Mouse (Mus musculus): ENCODE measurements at regions not wholly inside any gene's neighbourhood (a gene's known extent, or its start where the extent isn't known, plus 50 kb on each side); places are given as distances from the start of the nearest gene placed in this dataset.
"Not testable (repeated sequence)": the region's sequence is repeated elsewhere in the genome, so short reads cannot be mapped to it uniquely, and the experiment has no call there.

GRCm38 (mm10) chr15:16909396-16909795, 180.8 kb downstream of the Cdh9 start:
- no peak for TF ChIP-seq POLR2A (IDR thresholded peaks at IDR 0.05; ENCODE audit: borderline replicate concordance, low read depth, low read length)
- TF ChIP-seq CTCF (IDR thresholded peaks at IDR 0.05; ENCODE audit: low read depth, low read length), result no peak
- Histone ChIP-seq H3K4me1 (ENCODE audit: control insufficient read depth, insufficient read depth, low read length) (no peaks in the 10 kb centered on the region), H3K27ac (ENCODE audit: insufficient read depth, low read depth, low read length) (no peak overlapping the region), H3K4me3 (ENCODE audit: insufficient read depth, low read length) (no peak overlapping the region)

GRCm38 (mm10) chr15:16909941-16910340, 181.4 kb downstream of the Cdh9 start:
- not testable (repeated sequence) for H3K4me3 ChIP-seq (ENCODE audit: insufficient read depth, low read length); H3K27ac ChIP-seq (ENCODE audit: insufficient read depth, low read depth, low read length); H3K4me1 ChIP-seq (ENCODE audit: control insufficient read depth, insufficient read depth, low read length)

GRCm38 (mm10) chr15:16914966-16915569, 186.5 kb downstream of the Cdh9 start:
- no peaks in the 10 kb centered on the region for H3K4me1 ChIP-seq (ENCODE audit: control insufficient read depth, insufficient read depth, low read length)
- TF ChIP-seq CTCF (IDR thresholded peaks at IDR 0.05; ENCODE audit: low read depth, low read length), result no peak
- no peak for TF ChIP-seq POLR2A (IDR thresholded peaks at IDR 0.05; ENCODE audit: borderline replicate concordance, low read depth, low read length)
- no peak overlapping the region for H3K27ac ChIP-seq (ENCODE audit: insufficient read depth, low read depth, low read length)
- H3K4me3 ChIP-seq (ENCODE audit: insufficient read depth, low read length), result no peak overlapping the region

- Histone ChIP-seq H3K4me3 (ENCODE audit: insufficient read depth, low read length) (no peak overlapping the region), H3K27ac (ENCODE audit: insufficient read depth, low read depth, low read length) (no peak overlapping the region), H3K4me1 (ENCODE audit: control insufficient read depth, insufficient read depth, low read length) (no peaks in the 10 kb centered on the region)
- TF ChIP-seq CTCF (IDR thresholded peaks at IDR 0.05; ENCODE audit: low read depth, low read length) (no peak), POLR2A (IDR thresholded peaks at IDR 0.05; ENCODE audit: borderline replicate concordance, low read depth, low read length) (no peak)
Observed at GRCm38 (mm10) chr15:16923246-16923645, 194.7 kb downstream of the Cdh9 start.

- no peak overlapping the region for H3K4me3 ChIP-seq (ENCODE audit: insufficient read depth, low read length)
- no peaks in the 10 kb centered on the region for H3K4me1 ChIP-seq (ENCODE audit: control insufficient read depth, insufficient read depth, low read length)
- no peak for TF ChIP-seq CTCF (IDR thresholded peaks at IDR 0.05; ENCODE audit: low read depth, low read length)
- TF ChIP-seq POLR2A (IDR thresholded peaks at IDR 0.05; ENCODE audit: borderline replicate concordance, low read depth, low read length), result no peak
- H3K27ac ChIP-seq (ENCODE audit: insufficient read depth, low read depth, low read length), result no peak overlapping the region
Observed at GRCm38 (mm10) chr15:16933137-16933677, 204.7 kb downstream of the Cdh9 start.

- H3K27ac ChIP-seq (ENCODE audit: insufficient read depth, low read depth, low read length), result no peak overlapping the region
- no peaks in the 10 kb centered on the region for H3K4me1 ChIP-seq (ENCODE audit: control insufficient read depth, insufficient read depth, low read length)
- TF ChIP-seq POLR2A (IDR thresholded peaks at IDR 0.05; ENCODE audit: borderline replicate concordance, low read depth, low read length), result no peak
- no peak for TF ChIP-seq CTCF (IDR thresholded peaks at IDR 0.05; ENCODE audit: low read depth, low read length)
- H3K4me3 ChIP-seq (ENCODE audit: insufficient read depth, low read length), result no peak overlapping the region
Observed at GRCm38 (mm10) chr15:16934438-16934837, 205.9 kb downstream of the Cdh9 start.

GRCm38 (mm10) chr15:16975821-16976220, 247.3 kb downstream of the Cdh9 start:
- H3K4me3 ChIP-seq (ENCODE audit: insufficient read depth, low read length); H3K4me1 ChIP-seq (ENCODE audit: control insufficient read depth, insufficient read depth, low read length); H3K27ac ChIP-seq (ENCODE audit: insufficient read depth, low read depth, low read length): not testable (repeated sequence)

- Histone ChIP-seq H3K27ac (ENCODE audit: insufficient read depth, low read depth, low read length) (no peak overlapping the region), H3K4me1 (ENCODE audit: control insufficient read depth, insufficient read depth, low read length) (no peaks in the 10 kb centered on the region)
- TF ChIP-seq CTCF (IDR thresholded peaks at IDR 0.05; ENCODE audit: low read depth, low read length), result no peak
- no peak for TF ChIP-seq POLR2A (IDR thresholded peaks at IDR 0.05; ENCODE audit: borderline replicate concordance, low read depth, low read length)
Observed at GRCm38 (mm10) chr15:16990848-16991247, 262.3 kb downstream of the Cdh9 start.

GRCm38 (mm10) chr15:16995667-16996066, 267.1 kb downstream of the Cdh9 start:
- H3K4me3 ChIP-seq (ENCODE audit: insufficient read depth, low read length), result no peak overlapping the region

More at GRCm38 (mm10) chr15:16990848-16991247, 262.3 kb downstream of the Cdh9 start:
- no peak overlapping the region for H3K4me3 ChIP-seq (ENCODE audit: insufficient read depth, low read length)

GRCm38 (mm10) chr15:17006139-17006538, 277.6 kb downstream of the Cdh9 start:
- TF ChIP-seq POLR2A (IDR thresholded peaks at IDR 0.05; ENCODE audit: borderline replicate concordance, low read depth, low read length), result no peak
- TF ChIP-seq CTCF (IDR thresholded peaks at IDR 0.05; ENCODE audit: low read depth, low read length), result no peak
- Histone ChIP-seq H3K4me3 (ENCODE audit: insufficient read depth, low read length) (no peak overlapping the region), H3K4me1 (ENCODE audit: control insufficient read depth, insufficient read depth, low read length) (no peaks in the 10 kb centered on the region), H3K27ac (ENCODE audit: insufficient read depth, low read depth, low read length) (no peak overlapping the region)

More at GRCm38 (mm10) chr15:16995667-16996066, 267.1 kb downstream of the Cdh9 start:
- TF ChIP-seq CTCF (IDR thresholded peaks at IDR 0.05; ENCODE audit: low read depth, low read length) (no peak), POLR2A (IDR thresholded peaks at IDR 0.05; ENCODE audit: borderline replicate concordance, low read depth, low read length) (no peak)
- Histone ChIP-seq H3K27ac (ENCODE audit: insufficient read depth, low read depth, low read length) (no peak overlapping the region), H3K4me1 (ENCODE audit: control insufficient read depth, insufficient read depth, low read length) (no peaks in the 10 kb centered on the region)

- no peaks in the 10 kb centered on the region for H3K4me1 ChIP-seq (ENCODE audit: control insufficient read depth, insufficient read depth, low read length)
- TF ChIP-seq CTCF (IDR thresholded peaks at IDR 0.05; ENCODE audit: low read depth, low read length) (no peak), POLR2A (IDR thresholded peaks at IDR 0.05; ENCODE audit: borderline replicate concordance, low read depth, low read length) (no peak)
- H3K4me3 ChIP-seq (ENCODE audit: insufficient read depth, low read length), result no peak overlapping the region
- H3K27ac ChIP-seq (ENCODE audit: insufficient read depth, low read depth, low read length), result no peak overlapping the region
Observed at GRCm38 (mm10) chr15:17007811-17008210, 279.3 kb downstream of the Cdh9 start.

Measured in bone marrow macrophage, adult 2 months (primary cell).